Mouse (Mus musculus) spleen, adult 2 months (tissue): ENCODE measurements around the gene Zdhhc17.

Experiments used
- CTCF ChIP-seq: fragments of 200-500 bp; IDR thresholded peaks from 2 replicates; pipeline ENCODE4 v1.5.1; 2011; ENCODE audit warnings: mild to moderate bottlenecking, inconsistent platforms; ENCODE audit not compliant: insufficient read depth, insufficient read length, insufficient replicate concordance; ENCODE audit errors: extremely low read depth
- POLR2A ChIP-seq: fragments of 200-500 bp; IDR thresholded peaks from 2 replicates; pipeline ENCODE4 v1.6.1; 2011; ENCODE audit warnings: low read depth, low read length, inconsistent platforms

GRCm38 (mm10) chr10:110918414-110919391 is 91.2 kb downstream of the Zdhhc17 start:
- no peak for TF ChIP-seq CTCF
- no peak for TF ChIP-seq POLR2A
